Mouse (Mus musculus) lung, postnatal 14 days (tissue): Measurements from ENCODE around the gene Tcap.
A peak's percentile ranks its signal among the peaks of the same experiment; 100 is the strongest.
"Not testable (repeated sequence)": the region's sequence is repeated elsewhere in the genome, so short reads cannot be mapped to it uniquely, and the experiment has no call there.

Source experiments
- DNase-seq: peaks from one replicate; pipeline ENCODE4 v3.0.0; 2021

Gene Tcap

DNA sequence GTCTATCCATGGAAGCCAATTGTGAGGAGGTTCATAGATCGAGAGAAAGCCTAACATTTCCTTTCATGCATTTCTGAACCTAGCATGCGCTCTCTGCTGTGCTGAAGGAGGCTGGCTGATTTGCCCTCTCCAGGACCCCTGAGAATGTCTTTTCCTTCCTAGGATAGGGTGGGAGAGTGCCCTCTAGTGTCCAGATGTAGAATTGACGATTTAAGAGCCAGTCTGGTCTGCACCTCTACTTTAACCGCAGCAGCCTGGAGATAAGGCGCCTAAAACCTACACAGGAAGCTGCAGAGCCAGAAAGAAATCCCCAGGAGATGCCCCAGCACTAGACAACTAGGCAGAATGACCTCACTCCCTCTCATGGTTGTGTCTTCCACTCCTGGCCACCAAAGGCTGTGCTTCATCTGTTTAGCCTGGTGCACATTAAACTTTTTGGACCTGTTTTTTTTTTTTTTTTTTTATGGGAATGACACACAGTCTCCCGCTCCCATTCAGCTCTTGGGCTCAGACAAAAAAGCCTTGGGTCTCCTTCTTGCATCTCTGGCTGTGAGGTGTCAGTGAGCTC, 27.8 kb upstream of the Tcap start:
- DNase-seq = peak; percentile 57

DNA sequence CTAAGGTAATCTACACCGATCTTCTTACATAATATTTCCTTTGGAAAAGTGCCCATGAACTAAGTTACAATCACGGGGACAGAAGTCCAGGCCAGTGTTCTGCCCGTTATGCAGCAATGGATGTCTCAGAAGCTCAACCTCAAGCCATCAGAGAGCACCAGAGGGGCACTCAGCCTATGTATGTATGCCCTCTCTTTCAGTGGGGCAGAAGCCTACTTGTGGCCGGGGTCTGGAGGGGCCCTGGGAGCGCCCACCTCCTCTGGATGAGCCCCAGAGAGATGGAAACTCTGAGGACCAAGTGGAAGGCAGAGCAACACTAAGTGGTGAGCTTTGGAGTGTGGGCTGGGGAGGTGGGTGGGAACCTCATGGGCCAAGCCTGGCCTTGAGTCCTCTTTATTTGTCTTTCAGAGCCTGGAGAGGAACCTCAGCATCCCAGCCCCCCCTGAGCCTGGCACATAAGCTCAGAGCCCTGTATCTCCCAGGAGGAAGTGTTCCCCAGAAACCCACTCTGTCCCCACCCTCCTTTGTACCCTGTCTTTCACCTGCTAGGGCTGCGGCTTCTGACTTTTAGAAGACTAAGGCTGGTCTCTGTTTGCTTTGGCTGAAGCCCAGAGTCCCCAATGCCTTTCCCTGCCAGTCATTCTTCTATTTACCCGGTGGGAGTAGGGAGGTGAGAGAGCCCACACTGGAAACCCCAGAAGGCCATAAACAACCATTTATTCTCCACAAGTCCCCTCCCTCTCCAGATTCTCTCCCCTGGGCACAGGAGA, 26.8 kb upstream of the Tcap start:
- DNase-seq = no peak

DNA sequence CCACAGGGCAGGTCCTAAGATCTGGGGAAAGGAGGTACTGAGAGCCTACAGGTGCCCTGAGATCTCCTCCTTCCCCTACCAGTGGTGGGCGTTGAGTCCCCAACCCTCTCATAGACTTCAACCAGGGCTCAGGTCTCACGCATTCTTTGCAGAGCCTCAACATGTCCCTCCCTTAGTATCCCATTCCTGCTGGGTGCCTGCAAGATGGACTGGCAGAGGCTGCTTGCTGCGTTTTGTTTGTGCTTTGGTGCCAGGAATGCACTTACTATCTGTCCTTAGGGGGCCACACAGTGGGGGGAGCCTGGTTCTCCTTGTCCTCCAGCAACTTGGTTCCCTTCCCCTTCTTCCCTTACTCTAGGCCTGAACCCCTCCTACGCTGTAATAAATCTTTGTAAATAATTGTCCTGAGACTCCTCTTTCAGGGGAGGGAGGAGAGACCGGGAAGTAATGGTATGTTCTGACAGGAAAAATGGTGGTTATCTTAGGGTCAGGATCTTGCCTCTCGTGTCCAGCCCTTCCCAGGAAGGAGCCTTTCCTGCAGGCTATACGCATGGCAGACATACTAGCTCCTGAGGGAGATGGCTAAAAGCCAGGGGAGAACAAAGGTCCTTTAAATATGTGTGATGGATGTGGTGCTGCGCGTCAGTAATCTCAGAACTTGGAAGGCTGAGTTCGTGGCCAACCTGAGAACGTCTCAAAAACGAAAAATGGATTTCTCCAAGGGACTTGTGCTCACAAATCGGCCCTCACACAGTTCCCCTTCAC, 26.0 kb upstream of the Tcap start:
- no peak for DNase-seq

DNA sequence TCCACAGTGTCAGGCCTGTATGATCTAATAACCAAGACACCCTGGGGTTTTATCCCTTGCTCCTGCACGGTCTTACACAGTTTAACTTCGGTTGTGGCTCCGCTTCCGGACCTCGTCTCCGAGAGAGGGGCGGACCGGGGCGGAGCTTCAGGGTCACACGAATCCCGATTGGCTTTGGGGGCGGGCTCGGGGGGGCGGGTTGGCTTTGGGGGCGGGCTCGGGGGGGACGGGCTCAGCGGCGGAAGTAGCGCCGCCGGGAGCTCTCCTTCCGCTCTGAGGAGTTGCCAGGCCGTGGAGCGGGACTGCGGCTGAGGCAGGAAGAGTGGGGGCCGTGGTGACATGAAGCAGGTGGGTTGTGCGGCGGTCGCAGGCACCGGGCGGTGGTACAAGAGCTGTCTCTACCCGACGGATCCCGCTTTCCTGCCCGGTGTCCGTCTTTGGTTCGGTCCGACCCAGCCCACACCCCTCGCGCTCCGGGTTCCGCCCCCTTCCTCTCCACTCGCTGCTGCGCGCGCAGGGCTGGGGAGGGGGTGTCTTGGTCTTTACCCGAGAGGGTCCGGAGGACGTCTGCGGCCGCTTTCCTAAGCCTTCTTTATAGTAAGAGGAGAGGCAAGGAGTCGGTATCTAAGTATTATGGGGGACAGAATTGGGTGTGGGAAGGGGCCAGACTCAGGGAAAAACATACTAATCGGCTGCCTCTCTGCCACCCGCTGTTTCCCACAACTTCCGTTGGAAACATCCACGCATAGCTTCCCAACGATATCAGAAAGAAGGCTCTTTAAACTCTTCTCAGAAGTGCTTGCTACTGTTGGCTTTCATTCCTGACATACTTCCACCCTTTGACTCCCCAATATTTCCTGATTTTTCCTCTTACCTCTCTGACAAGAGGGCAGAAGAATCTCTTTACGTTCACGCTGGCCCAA, 25.2 kb upstream of the Tcap start, which contains the start of gene Stard3:
Gene Stard3, plus strand, starts transcription at position 208 of the 923 bp plus-strand sequence.
- peak; percentile 92 for DNase-seq

DNA sequence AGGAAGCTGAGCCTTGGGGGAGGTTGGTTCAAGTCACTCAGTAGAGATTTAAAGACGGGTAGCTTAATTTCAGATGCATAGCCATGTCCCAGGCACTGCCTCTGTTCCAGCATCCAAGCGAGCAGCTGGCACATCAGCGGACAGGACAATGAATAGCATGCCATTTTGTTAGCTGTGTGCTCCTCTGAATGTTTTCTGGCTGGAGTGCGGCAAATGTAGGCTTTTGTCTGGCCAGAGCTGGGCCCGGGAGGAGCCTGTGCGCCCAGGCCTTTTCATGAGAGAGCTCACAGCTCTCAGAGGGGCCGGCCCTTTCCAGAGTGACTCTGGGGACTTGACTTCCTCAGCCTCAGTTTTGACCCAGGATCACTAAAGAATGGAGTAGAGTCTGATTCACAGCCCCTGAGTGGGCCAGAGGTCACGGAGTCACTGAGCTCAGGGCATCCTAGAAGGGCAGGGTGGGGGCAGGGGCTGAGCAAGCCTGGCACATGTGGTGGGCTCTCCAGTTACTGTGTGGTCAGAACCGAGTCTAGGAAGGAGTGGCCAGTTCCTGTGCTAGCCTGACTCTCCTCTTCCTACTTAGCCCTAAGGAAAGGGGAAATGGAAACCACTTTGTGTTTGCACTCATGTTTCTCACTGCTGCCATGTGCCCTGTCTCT, 22.6 kb upstream of the Tcap start:
- DNase-seq = no peak

DNA sequence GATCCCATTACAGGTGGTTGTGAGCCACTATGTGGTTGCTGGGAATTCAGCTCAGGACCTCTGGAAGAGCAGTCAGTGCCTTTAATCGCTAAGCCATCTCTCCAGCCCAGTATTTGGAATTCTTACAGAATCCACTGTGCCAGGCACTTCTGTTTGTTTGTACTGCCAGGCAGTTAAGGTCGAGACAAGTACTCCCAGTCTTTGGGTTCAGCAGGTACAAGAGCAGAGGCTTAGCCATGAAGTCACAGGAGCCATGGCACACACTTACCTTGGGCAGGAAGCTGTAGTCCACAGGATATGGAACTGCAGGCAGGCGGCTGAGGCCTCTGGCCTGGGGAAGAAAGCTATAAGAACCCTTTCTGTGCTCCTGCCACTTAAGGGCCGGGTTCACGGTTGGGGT, 19.8 kb upstream of the Tcap start:
- no peak for DNase-seq

DNA sequence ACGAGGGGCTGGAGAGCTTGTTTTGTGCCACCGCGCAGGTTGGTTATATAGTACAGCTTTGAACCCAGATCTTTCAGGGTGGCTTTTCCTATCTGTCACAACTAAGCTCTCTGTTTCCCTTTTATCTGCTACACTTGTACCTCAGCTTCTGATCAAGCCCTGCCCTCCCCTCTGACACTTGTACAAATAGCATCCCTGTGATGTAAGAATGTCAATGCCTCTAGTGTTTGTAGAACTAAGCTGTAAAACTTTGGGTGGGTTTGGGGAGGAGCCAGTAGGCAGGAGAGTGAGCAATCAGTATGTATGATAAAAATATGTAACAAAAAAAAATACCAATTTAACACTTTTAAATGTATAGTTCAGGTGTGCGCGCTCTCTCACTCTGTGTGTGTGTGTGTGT, 19.2 kb upstream of the Tcap start:
- DNase-seq = no peak

DNA sequence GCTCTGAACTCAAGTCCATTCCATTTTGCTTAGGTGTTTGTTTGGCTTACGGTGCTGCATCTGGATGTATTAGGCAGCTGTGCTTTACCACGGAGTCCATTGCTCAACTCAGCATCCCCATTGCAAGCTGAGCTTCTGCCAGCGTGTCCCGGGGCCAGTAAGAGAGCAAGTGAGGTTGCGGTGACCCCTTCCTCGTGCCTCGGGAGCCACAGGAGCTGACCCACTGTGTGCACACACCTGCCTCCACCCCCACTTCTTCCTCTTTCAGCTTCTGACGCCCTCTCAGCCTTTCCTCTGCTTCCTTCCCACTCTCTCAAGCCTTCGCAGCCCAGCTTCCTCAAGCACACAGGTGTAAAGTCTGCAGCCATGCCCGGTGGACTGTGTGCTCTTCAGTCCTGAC, 17.3 kb upstream of the Tcap start:
- no peak for DNase-seq

DNA sequence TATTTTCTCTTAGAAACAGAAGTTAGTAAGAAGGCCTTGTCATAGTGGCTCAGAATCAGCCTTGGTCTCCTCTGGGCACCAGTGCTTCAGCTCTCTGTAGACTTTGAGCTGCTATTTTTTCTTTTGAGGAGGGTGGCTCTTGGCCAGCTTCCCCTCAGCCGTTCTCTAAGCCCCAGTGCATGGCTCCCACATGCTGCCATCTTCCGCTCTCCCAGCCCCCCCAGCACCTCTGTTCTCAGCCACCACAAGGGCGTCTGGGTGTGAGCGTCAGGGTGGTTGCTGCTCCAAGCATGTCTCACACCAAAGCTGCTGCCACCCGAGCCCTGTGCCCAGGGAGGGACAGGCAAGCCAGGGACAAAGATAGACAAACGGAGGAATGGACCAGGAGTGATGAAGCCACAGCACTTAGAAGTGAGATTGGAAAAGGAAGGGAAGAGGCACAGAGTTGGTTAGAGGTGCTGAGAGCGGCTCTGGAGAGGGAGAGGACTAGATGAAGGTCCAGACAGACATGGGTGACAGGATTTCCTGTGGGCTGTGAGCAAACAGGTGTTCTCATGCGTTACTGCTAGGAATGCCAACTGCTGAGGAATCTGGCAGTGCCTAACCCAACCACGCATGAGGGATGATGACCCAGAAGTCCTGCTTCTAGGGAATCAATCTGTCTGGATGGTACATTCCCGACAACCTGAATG, 16.3 kb upstream of the Tcap start:
- no peak for DNase-seq

DNA sequence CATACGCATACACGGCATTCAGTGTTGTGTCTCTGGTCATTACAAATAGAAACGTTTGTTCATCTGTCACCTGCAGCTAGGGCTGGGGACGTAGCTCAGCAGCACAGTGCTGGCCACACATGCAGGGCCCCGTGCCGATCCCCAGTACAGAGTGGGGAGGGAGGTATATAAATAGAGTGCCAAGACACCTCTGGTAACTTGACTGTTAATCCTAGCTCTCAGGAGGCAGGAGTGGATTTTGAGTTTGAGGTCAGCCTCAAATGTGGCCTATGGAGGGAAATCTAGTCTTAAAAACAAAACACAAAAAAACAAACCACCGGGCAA, 15.8 kb upstream of the Tcap start:
- DNase-seq = no peak

DNA sequence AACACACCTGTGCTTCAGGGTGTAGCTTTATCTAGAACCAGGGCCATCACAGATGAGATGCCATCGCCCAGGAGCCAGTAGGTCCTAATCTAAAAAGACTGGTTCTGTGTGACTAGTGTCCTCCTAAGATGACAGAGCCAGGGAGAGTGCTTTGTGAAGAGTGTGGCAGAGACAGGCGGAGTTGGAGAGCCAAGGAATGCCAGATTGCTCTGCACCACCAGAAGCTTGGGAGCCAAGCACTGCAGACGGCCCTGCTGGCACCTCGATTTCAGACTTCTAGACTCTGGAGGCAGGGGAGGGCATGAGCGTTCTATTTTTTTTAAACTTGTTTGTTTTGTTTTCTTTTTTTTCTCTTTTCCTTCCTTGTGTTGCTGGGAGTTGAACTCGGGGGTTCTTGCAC, 14.3 kb upstream of the Tcap start:
- DNase-seq = no peak

DNA sequence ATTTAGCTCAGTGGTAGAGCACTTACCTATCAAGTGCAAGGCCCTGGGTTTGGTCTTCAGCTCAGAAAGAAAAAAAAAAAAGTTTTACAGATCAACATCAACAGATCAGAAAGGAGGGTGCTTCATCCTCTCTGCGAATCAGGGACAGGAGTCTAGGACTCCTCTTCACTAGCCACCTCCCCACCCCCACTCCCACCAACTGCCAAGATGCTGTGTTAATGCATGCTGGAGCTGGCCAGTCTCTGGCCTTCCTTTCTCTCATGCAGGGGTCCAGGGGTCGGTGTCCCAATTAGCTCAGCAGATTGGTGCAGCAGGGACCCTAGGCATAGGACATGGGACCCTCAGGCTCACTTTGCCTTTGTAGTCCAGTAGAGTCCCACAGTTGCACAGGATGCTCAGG, 13.0 kb upstream of the Tcap start:
- DNase-seq = no peak

DNA sequence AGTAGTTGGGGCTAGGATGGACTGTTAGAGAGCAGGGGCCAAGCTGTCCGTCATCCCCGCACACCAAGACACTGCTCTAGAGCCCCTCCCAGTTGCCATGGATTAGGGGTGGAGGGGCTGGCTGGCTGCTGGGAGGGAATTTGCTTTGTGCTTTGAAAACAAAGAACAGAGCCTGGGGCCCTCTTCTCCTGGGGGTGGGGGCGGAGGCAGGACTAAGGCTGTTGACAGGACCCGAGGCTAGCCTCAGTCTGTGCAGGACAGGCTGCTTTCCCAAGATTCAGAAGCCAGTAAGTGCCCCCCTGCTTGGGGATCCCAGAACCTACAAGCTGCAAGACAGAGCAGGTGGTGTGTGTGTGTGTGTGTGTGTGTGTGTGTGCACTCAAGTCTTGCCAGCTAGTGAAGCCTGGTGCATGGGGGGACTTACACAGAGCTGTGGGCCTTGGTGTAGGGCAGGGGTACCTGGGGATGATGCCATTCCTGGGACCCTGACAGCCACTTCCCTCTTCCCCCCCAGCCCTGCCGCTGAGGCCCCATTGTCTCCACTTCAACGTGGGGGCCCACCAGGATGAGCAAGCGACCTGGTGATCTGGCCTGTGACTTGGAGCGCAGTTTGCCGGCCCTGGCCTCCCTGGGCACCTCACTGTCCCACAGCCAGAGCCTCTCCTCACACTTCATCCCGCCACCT, 11.9 kb upstream of the Tcap start:
- no peak for DNase-seq

DNA sequence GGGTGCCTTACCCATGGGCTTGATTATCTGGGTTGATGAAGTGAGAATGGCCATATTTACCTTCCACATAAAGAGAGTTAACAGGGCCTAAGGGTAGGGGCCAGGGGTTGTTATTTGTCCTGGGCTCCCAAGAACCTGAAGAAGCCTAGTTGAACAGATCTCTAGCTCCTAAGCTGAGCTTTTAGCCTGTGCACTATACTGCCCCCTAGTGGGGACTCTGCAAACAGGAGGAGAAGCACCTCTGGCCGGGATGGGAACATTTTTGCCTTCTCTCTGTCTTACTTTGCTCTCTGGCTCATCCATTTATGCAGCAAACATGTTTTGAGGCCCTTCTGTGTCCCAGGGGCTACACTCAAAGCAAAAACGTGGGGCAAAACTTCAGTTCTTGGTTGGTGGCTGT, 11.2 kb upstream of the Tcap start:
- DNase-seq = peak; percentile 83

DNA sequence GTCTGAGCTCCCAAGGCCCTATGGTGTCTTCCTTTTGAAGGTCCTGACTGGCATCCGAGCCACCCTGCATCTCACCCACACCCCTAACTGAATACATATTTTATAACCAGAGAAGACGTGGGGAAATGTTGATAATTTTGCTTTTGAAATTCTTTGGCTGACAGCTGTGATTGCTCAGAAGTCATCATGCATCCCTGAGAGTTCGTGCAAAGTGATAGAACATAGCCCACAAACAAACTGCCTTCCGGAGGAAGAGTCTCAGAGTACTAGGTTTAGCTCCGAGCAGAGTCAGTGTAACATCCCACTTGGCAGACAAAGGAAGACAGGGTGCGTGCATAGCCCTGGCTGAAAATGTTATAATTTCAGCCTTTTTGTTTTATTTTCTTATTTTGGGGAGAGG, 10.4 kb upstream of the Tcap start:
- DNase-seq = no peak

DNA sequence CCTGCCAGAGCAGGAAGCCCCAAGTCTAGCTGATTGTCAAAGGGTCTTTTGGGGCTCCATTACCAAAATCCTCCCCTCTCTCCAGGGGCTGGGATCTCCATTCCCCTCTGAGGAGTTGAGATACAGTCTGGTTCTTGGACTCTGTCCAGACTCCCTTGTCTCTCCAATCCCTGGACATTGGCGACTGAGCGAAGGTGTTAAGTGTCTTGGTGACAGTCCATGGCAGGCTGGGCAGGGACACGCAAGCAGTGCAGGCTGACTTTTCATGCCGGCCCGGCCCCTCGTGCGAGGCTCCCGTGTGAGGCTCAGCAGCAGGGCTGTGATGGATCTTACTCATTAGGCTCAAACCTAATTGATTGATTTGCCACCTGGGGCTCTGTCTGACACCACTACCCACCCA, 9.3 kb upstream of the Tcap start:
- DNase-seq = no peak

DNA sequence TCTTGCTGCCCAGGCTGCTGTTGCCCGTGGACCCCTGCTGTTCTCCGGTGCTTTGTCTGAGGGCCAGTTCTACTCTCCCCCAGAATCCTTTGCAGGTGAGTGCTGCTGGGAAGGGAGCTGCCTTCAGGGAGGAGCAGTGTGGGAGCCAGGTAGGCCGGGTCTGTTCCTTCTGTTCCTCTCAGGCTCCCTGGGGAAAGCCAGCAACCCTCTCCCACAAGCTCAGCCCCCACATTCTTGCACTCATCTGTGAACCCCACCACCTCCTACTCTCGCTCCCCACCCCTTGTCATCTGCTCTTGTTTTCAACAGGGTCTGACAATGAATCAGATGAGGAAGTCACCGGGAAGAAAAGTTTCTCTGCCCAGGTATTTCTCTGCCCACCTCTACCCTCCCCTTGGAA, 6.9 kb upstream of the Tcap start:
- DNase-seq = no peak

DNA sequence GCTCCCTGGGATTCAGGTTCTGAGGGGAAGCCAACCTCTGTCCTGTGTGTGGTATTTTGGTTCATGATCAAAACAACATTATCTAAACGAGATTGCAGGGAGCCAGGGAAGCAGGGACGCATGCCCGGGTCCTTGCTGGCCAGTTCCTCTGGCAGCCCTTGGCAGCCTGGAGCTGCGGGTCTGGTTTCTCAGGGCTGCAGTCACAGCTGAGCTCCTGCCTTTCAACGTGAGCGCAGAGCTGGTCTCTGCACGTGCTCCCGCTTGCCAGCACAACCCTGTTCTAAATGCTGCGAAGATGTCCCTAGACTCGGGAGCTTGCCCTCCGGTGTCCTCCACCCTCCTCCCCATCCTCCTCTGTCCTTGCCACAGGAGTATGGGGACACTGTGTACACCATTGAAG, 5.8 kb upstream of the Tcap start:
- no peak for DNase-seq

DNA sequence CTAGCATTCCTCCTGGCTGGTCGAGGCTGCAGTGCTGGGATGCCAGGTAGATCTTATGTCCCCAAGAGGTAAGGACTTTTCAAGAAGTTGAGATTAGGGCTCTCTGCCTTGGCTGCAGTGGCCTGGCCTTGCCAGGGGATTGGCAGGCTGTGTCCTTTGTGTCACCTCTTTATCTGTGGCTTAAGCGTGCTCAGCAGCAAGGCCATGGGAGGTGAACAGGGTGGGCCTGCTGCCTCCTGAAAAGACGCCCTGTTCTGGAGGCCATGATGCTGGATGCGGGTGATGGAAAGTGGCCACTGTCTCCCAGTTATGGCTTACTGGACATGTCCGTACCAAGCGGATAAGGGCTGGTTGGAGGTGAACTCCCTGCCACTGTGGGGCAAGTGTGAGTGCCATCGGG, 4.2 kb upstream of the Tcap start:
- DNase-seq = no peak

DNA sequence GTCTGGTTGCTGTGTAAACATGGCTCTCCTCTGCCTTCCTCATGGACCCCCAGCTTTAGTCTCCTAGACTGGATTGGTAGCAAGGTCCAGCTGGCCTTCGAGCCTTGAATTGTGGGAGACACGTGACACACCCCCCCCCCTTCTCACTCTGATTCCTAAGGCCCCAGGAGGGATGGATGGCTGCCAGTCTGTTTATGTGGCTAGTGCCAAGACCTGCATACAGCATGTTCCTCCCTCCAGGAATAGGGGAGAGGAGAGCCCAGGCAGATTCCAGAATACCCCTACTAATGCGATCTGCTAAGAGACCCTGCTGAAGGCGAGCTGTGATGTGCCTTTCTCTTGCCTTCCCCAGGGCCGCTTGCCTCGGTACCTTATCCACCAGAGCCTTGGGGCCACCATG, 3.5 kb upstream of the Tcap start:
- DNase-seq = no peak

DNA sequence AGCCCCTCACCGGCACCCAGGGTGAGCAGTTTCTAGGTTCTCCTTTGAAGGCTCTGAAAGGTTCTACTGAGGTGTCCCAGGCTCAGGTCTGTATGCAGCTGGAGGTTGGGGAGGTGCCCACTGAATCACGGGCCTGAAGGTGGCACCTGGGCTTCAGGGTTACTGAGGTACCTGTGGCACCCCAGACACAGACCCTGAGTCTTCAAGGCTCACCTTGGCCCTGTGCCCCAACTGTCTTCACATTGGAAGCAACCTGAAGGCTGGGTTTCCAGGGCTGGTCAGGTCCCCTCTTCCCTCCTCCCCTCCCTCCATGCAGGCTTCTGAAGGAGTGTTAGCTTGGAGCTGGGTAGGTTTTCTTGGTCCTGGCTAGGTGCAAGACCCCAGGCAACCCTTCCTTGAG, 2.0 kb upstream of the Tcap start:
- no peak for DNase-seq

DNA sequence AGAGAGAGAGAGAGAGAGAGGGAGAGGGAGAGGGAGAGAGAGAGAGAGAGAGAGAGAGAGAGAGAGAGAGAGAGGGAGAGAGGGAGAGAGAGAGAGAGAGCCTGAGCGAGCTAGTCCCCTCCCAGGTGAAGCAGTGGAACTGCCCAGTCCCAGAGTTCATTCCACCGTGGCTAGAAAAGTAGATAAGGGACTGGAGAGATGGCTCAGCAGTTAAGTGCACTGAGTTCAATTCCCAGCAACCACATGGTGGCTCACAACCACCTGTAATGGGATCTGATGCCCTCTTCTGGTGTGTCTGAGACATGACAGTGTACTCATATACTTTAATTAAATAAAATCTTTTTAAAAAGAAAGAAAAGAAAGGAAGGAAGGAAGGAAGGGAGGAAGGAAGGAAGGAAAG, 1.2 kb upstream of the Tcap start:
- DNase-seq = not testable (repeated sequence)
